Mouse (Mus musculus) hindbrain, postnatal 0 days (tissue): ENCODE data around the gene Olfr613. TPM values are rescaled to one million over a fixed set of nuclear protein-coding genes. Genes with fewer than 3 reads are reported as not detected.
"Not testable (repeated sequence)": the region's sequence is repeated elsewhere in the genome, so short reads cannot be mapped to it uniquely, and the experiment has no call there.

Source experiments
- ATAC-seq: fragments of 200-750 bp; cut with Nextera tagmentation; 2 replicates; pipeline ENCODE4 v1.8.0; 2017; ENCODE audit warnings: mild to moderate bottlenecking, moderate TSS enrichment, moderate library complexity
- DNase-seq: peaks from one replicate; pipeline ENCODE4 v3.0.0-alpha.2; 2015; ENCODE audit warnings: low spot score
- H3K27ac ChIP-seq: fragments of 300-500 bp; sonication (generic); 2 replicates; pipeline ENCODE4 v1.5.1; 2014; ENCODE audit warnings: mild to moderate bottlenecking
- H3K27me3 ChIP-seq: fragments of 300-500 bp; sonication (generic); 2 replicates; pipeline ENCODE4 v1.6.1; 2014; ENCODE audit warnings: low read length, mixed read lengths; ENCODE audit not compliant: insufficient read depth
- H3K36me3 ChIP-seq: fragments of 300-500 bp; sonication (generic); 2 replicates; pipeline ENCODE4 v1.6.1; 2014; ENCODE audit warnings: low read length, mixed read lengths; ENCODE audit not compliant: insufficient read depth
- H3K4me1 ChIP-seq: fragments of 300-500 bp; sonication (generic); 2 replicates; pipeline ENCODE4 v1.6.1; 2014; ENCODE audit warnings: antibody characterized with exemption, low read length, mixed read lengths; ENCODE audit not compliant: insufficient read depth
- H3K4me2 ChIP-seq: fragments of 300-500 bp; sonication (generic); 2 replicates; pipeline ENCODE4 v1.6.1; 2014; ENCODE audit warnings: low read depth, mild to moderate bottlenecking, low read length, moderate library complexity, mixed read lengths
- H3K4me3 ChIP-seq: fragments of 300-500 bp; sonication (generic); 2 replicates; pipeline ENCODE4 v1.5.1; 2014; ENCODE audit warnings: low read length
- H3K9ac ChIP-seq: fragments of 300-500 bp; sonication (generic); replicated peaks from 2 replicates; pipeline ENCODE4 v1.6.1; 2014; ENCODE audit warnings: mild to moderate bottlenecking, low read length, moderate library complexity, mixed read lengths
- H3K9me3 ChIP-seq: fragments of 300-500 bp; sonication (generic); 2 replicates; pipeline ENCODE4 v1.6.1; 2016; ENCODE audit warnings: low read length, mixed read lengths
- CTCF ChIP-seq: IDR thresholded peaks from 2 replicates; pipeline ENCODE4 v1.5.1; 2016; ENCODE audit warnings: antibody characterized with exemption, control low read depth, low read depth
- WGBS: fragments of 180-500 bp; shearing (Covaris S2); extraction: QIAGEN DNeasy Blood & Tissue Kit; methylation state at CpG from one replicate; pipeline ENCODE4 v1.1.7; 2014; 5-methylcytosine and 5-hydroxymethylcytosine counted together
- polyA plus RNA-seq: library from polyadenylated mRNA; unstranded; fragments of >200 nt; fragmentation: Nextera tagmentation; extraction: Ambion mirVana; gene quantifications from 2 replicates; pipeline ENCODE4 v1.2.1, GENCODE M21; 2015
- total RNA-seq: library from RNA; depleted of rRNA; stranded (reverse); fragments of >200 nt; gene quantifications from 2 replicates; pipeline ENCODE4 v1.2.3, GENCODE M21; 2014; rRNA removed

Gene Olfr613
- total RNA-seq (not detected in 2 replicates), polyA plus RNA-seq (not detected in 2 replicates)

DNA sequence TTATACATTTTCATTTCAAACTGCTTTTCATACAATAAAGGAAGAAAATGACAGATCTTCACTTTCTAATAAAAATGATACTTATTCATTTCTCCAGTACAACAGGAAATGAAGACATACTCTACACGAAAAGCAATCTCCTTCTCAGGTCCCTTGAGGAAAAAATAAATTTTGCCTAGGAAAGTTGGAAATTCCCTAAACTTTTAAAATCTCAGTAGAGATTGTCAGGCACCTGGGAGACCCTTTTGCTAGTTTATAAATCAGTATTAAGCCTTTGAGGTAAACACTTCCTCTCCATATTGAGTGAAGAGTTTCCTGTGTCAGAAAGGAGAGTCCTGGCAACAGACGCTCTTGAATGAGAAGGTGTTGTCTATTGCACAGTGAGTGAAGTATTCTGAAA, at the start of gene Olfr613:
Gene Olfr613, plus strand, starts transcription at position 301 of the 400 bp plus-strand sequence.
- TF ChIP-seq CTCF, result no peak
- Histone ChIP-seq H3K9me3 (no peaks in the 10 kb centered on the region), H3K4me2 (no peak within 1 kb of the TSS), H3K4me1 (no peaks in the 10 kb centered on the region), H3K9ac (no peak within 1 kb of the TSS), H3K4me3 (no peak within 1 kb of the TSS), H3K36me3 (no peaks in the 10 kb centered on the region), H3K27ac (no peak within 1 kb of the TSS), H3K27me3 (no peaks in the 10 kb centered on the region)
- no peak for DNase-seq
- WGBS, result 88% methylated on average over 2 of the region's 2 CpGs
- ATAC-seq, result no peak

GRCm38 (mm10) chr7:103512022-103512421, 35.9 kb upstream of the Olfr613 start, which contains the start of gene Olfr610:
Gene Olfr610, minus strand, starts transcription at chr7:103512122.
- Histone ChIP-seq H3K9me3 (no peaks in the 10 kb centered on the region), H3K4me3 (no peak within 1 kb of the TSS), H3K36me3 (no peaks in the 10 kb centered on the region), H3K27ac (no peak within 1 kb of the TSS), H3K27me3 (no peaks in the 10 kb centered on the region), H3K9ac (no peak within 1 kb of the TSS), H3K4me2 (no peak within 1 kb of the TSS), H3K4me1 (no peaks in the 10 kb centered on the region)
- 86% methylated on average over 2 of the region's 2 CpGs for WGBS
- no peak for TF ChIP-seq CTCF
- no peak for DNase-seq
- ATAC-seq, result no peak

- not testable (repeated sequence) for DNase-seq, H3K4me2 ChIP-seq, H3K4me1 ChIP-seq, H3K4me3 ChIP-seq, H3K27ac ChIP-seq, H3K9me3 ChIP-seq, H3K36me3 ChIP-seq, H3K9ac ChIP-seq, H3K27me3 ChIP-seq, ATAC-seq
- 53% methylated on average over 1 of the region's 1 CpGs for WGBS
Measured at GRCm38 (mm10) chr7:103520746-103521145, 27.1 kb upstream of the Olfr613 start, which contains the start of gene Olfr611. Gene Olfr611, minus strand, starts transcription at chr7:103520846.

GRCm38 (mm10) chr7:103542617-103543016, 5.3 kb upstream of the Olfr613 start, which contains the start of gene Olfr612:
Gene Olfr612, minus strand, starts transcription at chr7:103542717.
- 78% methylated on average over 2 of the region's 2 CpGs for WGBS
- H3K36me3 ChIP-seq, H3K9ac ChIP-seq, ATAC-seq, H3K27me3 ChIP-seq, H3K27ac ChIP-seq, H3K4me2 ChIP-seq, H3K9me3 ChIP-seq, H3K4me1 ChIP-seq, H3K4me3 ChIP-seq, DNase-seq: not testable (repeated sequence)

- Histone ChIP-seq H3K4me3 (no peak within 1 kb of the TSS), H3K4me2 (no peak within 1 kb of the TSS), H3K9ac (no peak within 1 kb of the TSS), H3K9me3 (no peaks in the 10 kb centered on the region), H3K27ac (no peak within 1 kb of the TSS), H3K27me3 (no peaks in the 10 kb centered on the region), H3K36me3 (no peaks in the 10 kb centered on the region), H3K4me1 (no peaks in the 10 kb centered on the region)
- ATAC-seq (no peak), DNase-seq (no peak)
- no peak for TF ChIP-seq CTCF
- WGBS, result 86% methylated on average over 2 of the region's 2 CpGs
Measured at GRCm38 (mm10) chr7:103555779-103556178, 7.9 kb downstream of the Olfr613 start, which contains the start of gene Olfr615. Gene Olfr615, plus strand, starts transcription at chr7:103556079.

GRCm38 (mm10) chr7:103569043-103569442, 21.2 kb downstream of the Olfr613 start, which contains the start of gene Olfr616:
Gene Olfr616, minus strand, starts transcription at chr7:103569143.
- no peak for DNase-seq
- Histone ChIP-seq H3K4me1 (no peaks in the 10 kb centered on the region), H3K9me3 (no peaks in the 10 kb centered on the region), H3K36me3 (no peaks in the 10 kb centered on the region), H3K4me3 (no peak within 1 kb of the TSS), H3K4me2 (no peak within 1 kb of the TSS), H3K9ac (no peak within 1 kb of the TSS), H3K27me3 (no peaks in the 10 kb centered on the region), H3K27ac (no peak within 1 kb of the TSS)
- no peak for ATAC-seq
- WGBS, result 88% methylated on average over 3 of the region's 3 CpGs
- TF ChIP-seq CTCF, result no peak

DNA sequence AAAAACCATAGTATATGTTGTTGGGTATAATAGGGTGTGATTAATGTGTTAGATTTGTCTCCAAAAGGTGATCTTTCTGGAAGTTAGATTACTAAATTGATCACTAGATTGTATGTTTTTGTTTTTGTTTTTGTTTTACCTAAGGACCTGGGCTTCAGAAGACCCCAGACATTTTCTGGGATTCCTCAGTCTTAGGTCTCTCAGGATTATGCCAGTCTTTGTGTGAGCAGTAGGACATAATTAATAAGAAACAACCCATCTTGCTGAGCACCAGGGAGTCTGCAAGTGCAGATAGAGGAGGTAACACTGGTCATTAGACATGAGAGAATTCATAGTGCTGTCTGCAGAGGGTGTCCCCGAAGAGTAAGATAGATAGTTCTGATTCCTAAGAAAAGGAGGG, 24.9 kb downstream of the Olfr613 start, which contains the start of gene Olfr617:
Gene Olfr617, plus strand, starts transcription at position 301 of the 400 bp plus-strand sequence.
- WGBS, result 74% methylated on average over 1 of the region's 1 CpGs
- no peak within 1 kb of the TSS for H3K4me2 ChIP-seq
- H3K36me3 ChIP-seq, result no peaks in the 10 kb centered on the region
- no peaks in the 10 kb centered on the region for H3K4me1 ChIP-seq
- no peak within 1 kb of the TSS for H3K4me3 ChIP-seq
- no peak for TF ChIP-seq CTCF
- DNase-seq (no peak), ATAC-seq (no peak)
- no peaks in the 10 kb centered on the region for H3K27me3 ChIP-seq
- H3K9ac ChIP-seq, result no peak within 1 kb of the TSS
- H3K9me3 ChIP-seq, result no peaks in the 10 kb centered on the region
- H3K27ac ChIP-seq, result no peak within 1 kb of the TSS
